Mouse (Mus musculus) kidney, adult 18-20 months (tissue): ENCODE measurements at regions not wholly inside any gene's neighbourhood (a gene's known extent, or its start where the extent isn't known, plus 50 kb on each side); places are given as distances from the start of the nearest gene placed in this dataset.
"Not testable (repeated sequence)": the region's sequence is repeated elsewhere in the genome, so short reads cannot be mapped to it uniquely, and the experiment has no call there.

Experiments
- DNase-seq: peaks from one replicate; pipeline ENCODE4 v3.0.0; 2021

DNA sequence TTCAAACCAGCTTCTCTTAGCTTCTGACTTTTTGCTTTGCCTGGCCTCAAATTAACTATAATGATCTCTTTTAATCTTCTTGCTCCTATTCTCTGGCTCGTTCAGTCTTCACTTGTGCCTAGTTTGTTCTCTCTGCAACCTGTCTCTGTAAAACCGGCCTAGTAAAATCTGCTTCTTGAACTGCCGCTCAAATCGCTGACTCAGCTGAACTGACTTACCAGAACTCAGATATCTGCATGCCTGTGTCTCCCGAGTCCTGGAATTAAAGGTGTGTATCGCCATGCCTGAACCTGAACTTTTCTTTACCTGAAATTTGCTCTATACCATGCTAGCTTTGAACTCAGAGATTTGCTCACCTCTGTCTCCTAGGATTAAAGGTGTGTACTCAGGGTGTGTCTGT lies 212.2 kb downstream of the Glrx3 start:
- no peak for DNase-seq

DNA sequence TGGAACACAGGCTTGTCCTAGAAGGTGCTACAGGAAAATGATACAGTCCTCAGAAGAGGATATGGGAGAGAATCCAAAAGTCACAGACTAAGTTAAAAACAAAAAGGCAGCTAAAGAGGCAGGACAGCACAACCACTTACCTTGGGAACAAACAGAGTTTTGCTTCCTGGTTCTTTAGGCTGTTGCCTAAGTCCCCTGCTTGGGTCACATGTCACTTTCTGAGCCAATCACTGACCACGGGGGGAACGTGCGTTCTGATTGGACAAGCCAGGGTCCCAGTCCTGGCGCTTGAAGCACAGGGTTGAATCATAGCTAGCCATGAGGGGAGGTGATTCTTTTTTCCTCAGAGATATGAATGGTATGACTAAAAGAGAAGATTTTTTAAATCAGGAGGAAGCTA lies 216.4 kb downstream of the Glrx3 start:
- no peak for DNase-seq

DNA sequence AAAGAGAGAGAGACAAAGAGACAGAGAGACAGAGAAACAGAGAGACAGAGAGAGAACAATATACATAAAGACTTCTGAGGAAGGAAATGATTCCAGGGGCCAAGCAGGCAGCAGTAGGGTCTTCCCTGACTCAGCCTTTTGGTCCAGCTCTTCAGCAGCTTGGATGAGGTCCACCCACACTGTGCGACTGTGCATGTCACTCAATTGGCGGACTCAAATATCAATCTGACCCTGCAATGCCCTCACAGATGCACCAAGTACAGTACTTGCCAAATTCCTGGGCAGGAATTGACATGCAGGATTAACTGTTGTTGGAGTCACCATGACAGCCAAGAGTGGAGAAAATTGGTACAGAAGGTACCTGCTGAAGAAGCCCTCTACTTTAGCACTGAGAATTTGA lies 229.8 kb downstream of the Glrx3 start:
- DNase-seq = no peak

DNA sequence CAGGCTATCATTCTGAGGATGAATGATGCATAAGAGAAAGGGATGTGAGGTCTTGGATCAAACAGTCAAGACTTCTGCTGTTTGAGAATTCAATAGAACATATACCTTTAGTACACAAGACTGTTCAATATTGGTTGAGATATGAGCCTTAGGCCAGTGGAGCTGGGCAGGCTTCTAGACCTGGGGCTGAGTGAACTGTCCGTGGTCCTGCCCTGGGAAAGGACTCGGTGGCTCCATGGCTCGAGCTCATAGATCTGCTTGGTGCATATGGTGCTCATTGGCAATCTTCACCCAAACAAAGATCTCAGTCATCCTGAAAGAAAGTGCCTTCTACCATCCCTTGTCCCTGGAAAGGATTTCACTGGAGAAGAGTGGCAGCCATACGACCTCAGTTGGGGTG lies 233.7 kb downstream of the Glrx3 start:
- no peak for DNase-seq

DNA sequence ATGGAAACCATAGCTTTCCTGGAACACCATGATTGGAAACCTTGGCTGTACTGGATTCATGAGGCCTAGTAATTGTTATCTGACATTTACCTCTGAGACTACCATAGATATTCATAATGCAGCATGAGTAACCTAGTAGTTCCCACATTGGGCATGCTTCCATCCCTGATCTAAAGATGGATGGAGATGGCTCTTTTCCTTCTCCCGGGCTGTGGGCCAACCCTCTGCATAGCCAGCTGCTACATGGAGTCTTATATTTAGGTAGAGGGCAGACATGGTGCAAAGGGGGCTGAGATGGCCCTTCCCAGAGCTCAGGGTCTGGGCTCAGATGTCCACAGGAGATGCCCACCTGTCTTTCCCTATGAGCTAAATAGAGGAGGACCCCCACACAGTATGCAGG lies 237.2 kb downstream of the Glrx3 start:
- no peak for DNase-seq

DNA sequence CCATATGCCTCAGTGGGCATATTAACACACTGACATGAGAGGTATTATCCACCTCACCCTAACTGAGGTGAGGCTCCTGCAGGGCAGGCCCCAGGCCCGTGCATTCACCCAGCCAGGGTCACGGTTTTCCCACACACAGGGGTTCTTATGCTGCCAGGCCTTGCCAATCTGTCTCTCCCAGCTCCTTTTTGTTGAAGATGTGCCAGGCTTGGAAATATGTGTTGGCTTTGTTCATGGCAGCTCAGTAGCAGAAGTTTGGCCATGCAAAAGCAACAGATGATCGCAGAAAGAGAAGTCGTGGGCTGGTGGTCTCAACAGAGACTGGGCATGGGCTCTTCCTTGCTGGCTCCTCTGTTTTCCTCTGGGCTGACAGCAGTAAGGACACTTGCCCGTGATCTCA lies 238.0 kb downstream of the Glrx3 start:
- no peak for DNase-seq

DNA sequence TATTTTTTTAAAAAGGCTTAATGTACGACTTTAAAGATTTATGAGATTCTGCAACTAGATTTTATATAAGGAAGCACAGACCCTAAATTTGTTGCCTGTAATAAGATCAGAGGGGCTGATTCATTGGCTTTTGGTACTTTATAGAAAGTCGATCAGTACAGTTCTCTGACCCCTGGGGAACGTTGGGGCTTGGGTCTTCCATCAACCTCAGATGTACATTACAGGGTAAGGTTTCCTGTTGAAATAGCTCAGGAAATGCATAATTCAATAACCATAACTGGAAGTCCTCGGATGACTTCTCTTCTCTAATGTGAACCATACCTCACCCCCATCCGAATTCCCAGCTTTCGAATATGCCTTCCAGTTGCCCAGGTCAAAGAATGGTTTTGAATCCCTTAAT lies 247.4 kb downstream of the Glrx3 start:
- DNase-seq = no peak

DNA sequence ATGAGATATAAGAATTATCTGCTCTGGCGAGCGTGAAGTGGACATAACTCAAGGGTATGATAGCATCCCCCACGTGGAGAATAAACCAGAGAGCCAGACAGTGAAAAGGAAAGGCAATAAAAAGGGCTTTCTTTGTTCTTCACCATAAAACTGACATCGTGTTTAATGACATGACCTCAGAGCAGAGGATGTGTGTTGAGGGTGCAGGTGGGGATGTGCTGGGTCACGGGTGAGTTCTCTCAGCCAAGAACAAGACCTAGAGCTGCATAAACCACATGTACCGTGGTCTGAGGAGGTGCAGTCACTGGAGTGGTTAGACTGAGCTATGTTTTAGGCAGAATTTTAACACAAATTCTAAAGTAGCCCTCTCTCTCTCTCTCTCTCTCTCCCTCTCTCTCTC lies 247.9 kb downstream of the Glrx3 start:
- no peak for DNase-seq

DNA sequence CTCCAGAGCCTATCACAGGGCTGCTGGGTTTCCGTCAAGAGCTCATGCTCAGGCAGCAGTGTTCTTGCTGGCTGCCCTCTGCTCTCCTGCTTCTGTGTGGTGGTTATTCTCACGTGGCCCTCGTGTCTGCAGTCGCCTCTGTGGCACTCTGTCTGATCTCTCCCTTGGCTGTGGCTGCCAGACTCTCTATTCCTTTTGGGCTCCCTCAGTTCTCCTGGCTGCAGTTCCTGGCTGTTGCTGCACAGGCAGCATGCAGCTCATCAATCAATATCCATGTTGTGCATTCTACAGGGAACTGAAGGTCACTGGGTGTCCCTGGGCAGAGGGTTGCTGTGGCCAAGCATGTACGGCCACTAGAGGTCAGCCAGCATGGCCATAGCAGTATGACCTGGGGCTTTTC lies 259.4 kb downstream of the Glrx3 start:
- no peak for DNase-seq

DNA sequence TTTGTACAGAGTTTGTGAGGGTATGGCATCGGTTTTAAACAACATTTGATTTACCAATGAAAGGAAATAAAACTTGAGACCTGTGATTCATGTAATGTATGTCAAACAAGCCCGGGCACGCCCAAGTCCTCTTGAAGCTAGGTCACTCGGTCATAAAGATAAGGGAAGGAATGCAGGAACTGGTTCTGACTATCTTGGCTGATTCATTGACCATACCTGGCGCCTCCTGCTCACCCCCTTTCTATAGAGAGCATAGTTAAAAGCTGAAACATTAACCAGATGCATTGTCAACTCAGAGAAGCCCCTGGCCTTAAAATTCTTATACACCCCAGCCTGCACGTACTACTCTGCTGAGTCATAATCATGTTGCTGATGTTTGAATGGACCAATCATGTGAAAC lies 261.1 kb downstream of the Glrx3 start:
- DNase-seq = not testable (repeated sequence)

DNA sequence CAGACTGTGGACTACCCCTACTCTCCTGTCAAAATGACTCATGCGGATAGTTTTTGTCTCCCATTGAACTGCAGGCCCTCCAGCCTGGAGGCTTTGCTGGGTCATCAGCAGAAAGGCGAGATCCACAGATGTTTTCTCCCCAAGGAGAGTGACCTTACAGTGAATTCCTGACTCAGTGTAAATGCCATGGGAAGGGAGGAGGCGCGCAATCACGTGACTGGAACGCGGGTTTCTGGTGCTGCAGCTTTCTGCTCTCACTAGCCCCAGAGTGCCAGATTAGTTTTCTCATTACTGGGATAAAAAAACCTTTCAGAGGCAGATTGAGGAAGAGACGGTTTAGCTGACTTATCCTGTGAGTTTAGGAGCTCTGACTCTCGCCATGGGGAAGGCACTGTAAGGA lies 275.4 kb downstream of the Glrx3 start:
- DNase-seq = no peak

DNA sequence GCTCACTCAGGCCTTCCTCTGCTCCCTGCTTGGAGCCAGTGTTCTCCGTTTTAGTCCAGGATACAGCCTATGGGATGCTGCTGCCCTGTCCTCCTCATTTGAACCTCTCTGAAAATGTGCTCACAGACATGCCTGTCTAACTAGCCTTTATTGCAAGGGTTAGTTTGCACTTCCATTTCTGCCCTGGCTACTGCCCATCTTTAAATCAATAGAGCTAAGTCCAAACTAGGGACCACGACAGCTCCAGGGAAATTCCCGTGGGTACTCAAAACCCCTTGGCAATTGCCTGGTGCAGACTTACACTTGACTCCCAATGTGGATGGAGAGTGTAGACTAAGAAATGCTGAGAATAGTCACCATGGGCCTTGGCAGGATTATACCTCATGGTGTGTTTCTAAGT lies 276.4 kb downstream of the Glrx3 start:
- DNase-seq = no peak

DNA sequence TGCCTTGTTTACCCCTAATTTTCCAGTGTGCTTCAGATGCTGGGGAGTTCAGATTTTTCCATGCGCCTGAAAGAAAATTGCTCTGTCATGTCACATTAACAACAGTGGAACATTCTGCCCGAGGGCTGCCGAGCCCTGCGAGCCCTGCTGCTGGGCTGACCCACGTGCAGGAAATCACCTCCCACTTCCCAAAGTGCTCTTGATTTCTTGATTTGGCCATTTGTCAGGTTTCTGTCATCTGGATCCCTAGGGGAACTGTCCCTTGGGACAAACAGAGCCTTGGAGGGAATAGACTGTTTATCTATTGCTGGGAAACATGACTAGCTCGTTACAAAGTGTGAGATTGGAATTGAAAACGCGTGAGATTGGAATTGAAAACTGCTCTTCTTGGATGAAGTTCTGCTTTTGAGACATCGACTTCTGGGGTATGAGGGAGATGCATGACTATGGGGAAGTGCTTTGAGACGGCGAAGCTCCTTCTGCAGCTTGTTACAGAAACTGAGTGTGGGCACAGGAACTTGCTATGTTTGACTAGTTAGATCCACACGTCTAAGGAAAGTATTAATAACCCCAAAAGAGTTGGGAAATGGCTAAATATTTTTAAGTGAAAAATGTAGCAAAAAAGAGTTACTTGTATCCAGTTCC lies 277.0 kb downstream of the Glrx3 start:
- DNase-seq = no peak

DNA sequence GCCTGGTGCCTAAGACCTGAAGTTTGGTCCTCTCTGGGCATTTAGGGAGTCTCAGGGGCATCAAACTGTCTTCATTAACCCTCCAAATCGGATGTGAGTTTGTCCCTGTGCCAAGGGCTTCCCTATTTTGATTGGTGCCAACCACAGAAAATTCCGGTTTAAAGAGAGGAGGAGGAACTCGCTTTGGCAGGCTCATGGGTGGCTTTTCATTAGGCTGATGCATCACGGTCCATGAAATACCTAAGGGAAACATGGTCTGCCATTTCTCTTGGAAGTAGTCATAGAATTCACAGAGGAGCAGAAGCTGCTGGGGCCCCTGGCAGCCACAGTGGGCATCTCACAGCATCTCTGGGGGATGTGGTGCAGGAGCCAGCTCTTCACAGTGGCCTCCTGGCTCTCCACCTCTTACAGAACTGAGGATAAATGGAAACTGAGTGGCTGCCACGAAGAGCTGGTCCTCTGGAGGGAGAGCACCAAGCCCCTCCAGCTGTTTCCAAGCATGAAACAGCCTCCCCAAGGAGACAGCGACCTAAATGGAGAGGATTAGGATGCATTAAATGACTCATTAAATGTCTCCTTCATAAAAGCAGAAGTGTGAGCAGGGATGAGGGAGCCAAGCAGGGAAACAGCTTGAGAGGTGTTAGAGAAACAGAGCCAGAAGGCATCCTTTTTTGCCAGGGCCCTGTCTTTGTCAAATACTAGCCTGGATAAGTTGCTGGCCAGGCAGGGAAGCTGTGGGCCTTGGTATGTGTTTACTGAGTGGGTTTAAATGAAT lies 277.9 kb downstream of the Glrx3 start:
- no peak for DNase-seq

DNA sequence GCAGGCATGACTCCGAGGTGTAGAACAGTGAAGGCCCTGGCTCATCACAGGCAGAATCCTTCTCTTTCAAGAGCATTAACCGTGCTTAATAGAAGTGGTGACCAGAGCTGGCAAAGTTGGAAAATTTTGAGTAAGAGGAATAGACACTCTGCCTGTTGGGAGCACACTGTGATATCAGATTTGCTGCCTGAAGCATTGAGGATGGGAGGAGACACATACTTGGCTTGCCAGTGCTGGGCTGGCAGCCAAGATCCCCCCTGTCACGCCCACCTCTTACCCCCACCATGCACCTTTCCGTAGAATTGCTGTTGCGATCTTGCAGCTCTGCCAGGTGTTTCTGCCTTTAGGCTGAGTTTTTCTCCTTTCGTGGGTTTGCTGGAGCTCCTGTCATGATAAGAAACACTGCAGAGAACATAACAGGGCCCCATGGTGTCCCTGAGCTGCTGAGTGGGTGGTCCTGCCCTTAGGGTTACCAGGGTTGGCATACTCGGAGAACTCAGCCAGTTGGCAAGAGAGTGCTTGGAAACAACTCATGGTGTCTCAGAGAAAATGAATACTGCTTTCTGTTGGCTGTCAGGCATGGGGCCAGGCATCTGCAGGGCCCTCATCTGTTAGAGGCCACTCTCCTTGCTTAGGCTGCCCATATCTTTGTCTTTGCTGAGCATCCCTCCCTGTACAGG lies 286.1 kb downstream of the Glrx3 start:
- no peak for DNase-seq

DNA sequence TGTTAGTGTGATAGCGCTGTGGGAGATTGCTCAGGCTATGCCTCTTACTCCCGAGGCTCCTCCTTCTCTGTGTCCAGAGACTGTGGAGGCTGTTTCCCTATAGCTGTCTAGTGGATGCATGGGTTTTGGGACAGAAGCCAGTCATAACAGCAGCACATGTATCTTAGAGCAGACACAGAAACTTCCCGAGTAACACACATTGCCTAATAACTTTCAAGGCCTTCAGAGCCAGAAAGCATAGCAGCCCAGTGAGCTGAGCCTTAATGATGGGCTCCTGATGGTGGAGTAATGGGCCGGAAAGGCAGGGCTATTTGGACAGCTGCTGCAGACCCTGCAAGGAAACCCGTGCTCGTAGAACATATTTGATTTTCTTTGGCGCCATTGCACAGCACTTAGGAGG lies 288.6 kb downstream of the Glrx3 start:
- no peak for DNase-seq

DNA sequence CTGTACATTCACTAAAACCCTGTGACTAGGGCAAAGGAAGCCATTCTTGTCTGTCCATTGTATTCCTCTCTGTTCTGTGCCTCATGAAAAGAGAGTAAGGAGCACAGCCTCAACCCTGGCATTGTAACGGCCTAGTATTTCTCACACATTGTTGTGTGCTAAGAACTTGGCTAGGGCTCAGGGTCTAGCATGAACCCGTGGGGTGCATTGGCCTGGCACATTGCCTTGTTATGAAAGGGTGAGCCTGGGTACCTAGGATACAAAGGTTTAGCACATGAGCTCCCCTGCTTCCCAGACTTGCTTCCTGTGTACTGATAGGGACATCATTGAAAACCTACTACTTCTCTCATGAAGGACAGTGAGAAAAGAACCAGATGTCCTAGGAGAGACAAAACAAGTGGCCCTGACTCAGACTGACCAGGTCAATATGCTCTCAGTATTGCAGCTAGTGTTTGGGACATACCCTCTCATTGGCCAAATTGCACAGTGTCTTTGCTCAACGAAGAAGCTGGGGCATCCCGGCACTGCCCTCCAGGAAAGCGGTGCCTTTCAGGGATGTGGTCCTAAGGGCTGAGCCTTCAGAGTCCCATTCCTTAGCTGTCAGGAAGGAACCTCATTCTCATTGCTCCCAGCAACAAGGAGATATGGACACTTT lies 298.6 kb downstream of the Glrx3 start:
- DNase-seq = no peak

DNA sequence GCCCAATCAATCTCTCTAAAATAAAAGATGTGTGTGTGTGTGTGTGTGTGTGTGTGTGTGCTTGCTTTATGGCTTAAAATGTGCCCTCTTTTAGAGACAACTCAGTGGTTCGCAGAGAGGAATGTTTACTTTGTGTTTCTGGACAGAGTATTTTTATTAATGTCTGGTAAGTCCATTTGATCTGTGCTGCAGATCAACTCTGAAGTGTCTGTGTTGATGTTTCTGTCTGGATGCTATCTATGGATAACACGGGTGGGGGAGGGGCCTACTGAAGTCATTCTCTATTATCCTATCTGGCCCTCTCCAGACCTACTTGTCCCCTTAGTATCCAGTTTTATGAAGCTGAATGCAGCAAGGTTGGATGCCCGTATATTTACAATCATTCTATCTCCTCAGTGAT lies 304.3 kb downstream of the Glrx3 start:
- DNase-seq = no peak

DNA sequence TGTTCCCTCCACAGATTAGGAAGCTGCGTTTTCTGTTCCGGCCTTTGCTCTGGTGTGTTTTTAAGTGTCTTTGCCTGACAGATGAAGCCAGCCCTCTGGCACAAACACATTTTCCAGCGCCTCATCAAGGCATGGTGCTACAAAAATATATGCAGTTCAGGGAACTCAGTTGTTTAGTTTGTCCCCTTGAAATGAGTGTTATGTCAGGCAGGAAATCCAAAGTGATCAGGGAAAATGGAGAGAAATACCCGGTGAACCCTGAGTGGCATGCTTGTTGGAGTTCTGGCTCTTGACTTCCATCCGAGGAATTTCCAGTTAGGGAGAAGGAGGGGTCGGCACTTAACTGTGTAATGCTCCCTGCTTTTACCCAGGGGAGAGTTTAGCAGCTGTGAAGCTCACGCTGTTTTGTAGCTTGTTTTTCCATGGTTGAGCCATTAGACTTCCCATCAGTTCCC lies 304.9 kb downstream of the Glrx3 start:
- DNase-seq = no peak

DNA sequence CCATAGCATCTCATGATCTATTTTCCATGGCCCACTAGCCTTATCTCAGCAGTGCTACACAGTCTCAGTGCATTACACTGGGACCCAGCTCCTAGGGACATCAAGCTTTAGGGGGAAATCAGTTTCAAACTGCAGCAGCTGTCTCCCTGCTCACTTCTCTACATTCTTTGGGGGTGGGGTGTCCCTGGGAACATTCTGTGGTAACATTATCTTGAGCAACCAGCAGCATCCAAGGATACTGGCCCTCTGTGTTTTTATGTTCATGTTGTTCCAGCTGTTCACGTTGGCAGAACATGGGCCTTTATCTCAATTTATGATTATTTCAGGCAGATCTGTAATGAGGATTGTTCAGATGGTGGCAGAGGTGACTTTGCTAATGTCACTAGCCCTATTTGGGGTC lies 308.2 kb downstream of the Glrx3 start:
- DNase-seq = no peak

DNA sequence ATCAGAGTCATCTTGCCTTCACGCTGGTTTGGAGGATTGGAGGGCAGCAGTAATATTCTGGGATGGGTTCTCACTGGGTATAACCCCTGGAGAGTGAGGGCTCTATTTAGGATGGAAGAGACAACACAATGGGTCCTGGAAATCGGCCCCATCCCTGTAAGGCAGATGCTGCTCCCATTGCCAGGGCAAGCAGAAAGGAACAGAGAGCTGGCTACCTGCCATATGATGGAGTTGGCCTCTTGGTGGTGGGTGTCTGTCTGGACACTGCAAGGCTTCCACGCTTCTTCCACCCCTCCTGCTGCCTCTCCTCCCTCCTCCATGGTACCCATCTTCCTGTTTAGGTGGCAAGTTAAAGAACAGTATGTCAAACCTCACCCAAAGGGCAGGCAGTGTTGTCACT lies 308.6 kb downstream of the Glrx3 start:
- no peak for DNase-seq

DNA sequence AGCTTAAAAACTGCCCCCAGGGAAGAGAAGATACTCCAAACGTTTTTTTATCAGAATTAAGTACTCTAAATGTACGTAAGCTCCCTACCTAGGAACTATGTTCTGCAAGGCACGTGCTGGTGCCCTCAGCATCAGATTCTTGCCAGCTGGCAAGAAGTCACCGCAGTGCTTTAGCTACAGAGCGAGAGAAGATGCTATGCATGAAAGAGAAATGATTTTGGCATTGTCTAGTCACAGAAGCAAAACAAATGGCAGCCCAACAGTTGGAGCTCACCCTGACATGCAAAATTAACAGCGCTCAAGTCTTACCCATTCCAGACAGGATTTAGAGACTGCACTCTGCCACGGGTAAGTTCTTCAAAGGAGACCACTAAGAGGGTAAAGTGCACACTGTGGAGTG lies 311.5 kb downstream of the Glrx3 start:
- no peak for DNase-seq

DNA sequence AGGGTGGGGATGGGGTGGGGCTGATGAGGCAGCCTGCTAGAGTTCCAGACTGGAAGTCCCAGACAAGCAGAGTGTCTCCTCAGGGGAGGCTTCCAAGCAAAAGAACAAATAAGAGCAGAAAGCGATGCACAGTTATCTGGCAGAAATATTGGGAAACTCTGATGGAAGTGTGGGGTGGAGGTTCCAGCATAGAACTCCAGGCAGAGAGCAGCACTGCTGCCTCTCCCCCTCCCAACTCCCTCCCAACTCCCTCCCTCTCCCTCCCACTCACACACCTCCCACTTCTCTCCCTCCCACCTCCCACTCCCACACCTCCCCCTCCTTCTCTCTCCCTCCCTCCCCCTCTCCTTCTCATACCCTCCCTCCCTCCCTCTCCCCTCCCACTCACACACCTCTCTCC lies 313.3 kb downstream of the Glrx3 start:
- no peak for DNase-seq
